Mouse (Mus musculus) heart, embryonic 14.5 days (tissue): ENCODE measurements around the gene Gja5. TPM values are rescaled to one million over a fixed set of nuclear protein-coding genes. Genes with fewer than 3 reads are reported as not detected.

Experiments
- ATAC-seq: fragments of 200-750 bp; cut with Nextera tagmentation; 2 replicates; pipeline ENCODE4 v1.8.0; 2017; ENCODE audit warnings: low read depth, moderate TSS enrichment; ENCODE audit not compliant: insufficient number of reproducible peaks, insufficient read depth, low FRiP score
- H3K27ac ChIP-seq, 2 experiments: fragments of 200-500 bp in 1 of 2; fragments of 300-500 bp in 1 of 2; sonication (generic) in 1 of 2; replicated peaks in 1 of 2; 2 replicates each; pipeline ENCODE4 v1.5.1; 2012 to 2014; ENCODE audit warnings: low read depth in 2 of 2, low read length in 2 of 2, control low read depth in 1 of 2, mild to moderate bottlenecking in 1 of 2, mixed read lengths in 1 of 2; ENCODE audit not compliant: control insufficient read depth in 1 of 2, insufficient read depth in 1 of 2
- H3K27me3 ChIP-seq: fragments of 300-500 bp; sonication (generic); 2 replicates; pipeline ENCODE4 v1.6.1; 2014; ENCODE audit warnings: mild to moderate bottlenecking, low read length, control low read depth; ENCODE audit not compliant: control insufficient read depth, insufficient read depth
- H3K36me3 ChIP-seq: fragments of 300-500 bp; sonication (generic); 2 replicates; pipeline ENCODE4 v1.6.1; 2014; ENCODE audit warnings: mild to moderate bottlenecking, control low read depth, low read length, mixed read lengths; ENCODE audit not compliant: control insufficient read depth, insufficient read depth
- H3K4me1 ChIP-seq, 2 experiments: fragments of 200-500 bp in 1 of 2; fragments of 300-500 bp in 1 of 2; sonication (generic) in 1 of 2; 2 replicates each; pipeline ENCODE4 v1.6.1; 2012 to 2014; ENCODE audit warnings: low read length in 2 of 2, control low read depth in 1 of 2, mixed read lengths in 1 of 2; ENCODE audit not compliant: control insufficient read depth in 2 of 2, insufficient read depth in 2 of 2
- H3K4me2 ChIP-seq: fragments of 300-500 bp; sonication (generic); 2 replicates; pipeline ENCODE4 v1.6.1; 2014; ENCODE audit warnings: mild to moderate bottlenecking, low read length
- H3K4me3 ChIP-seq, 2 experiments: fragments of 200-500 bp in 1 of 2; fragments of 300-500 bp in 1 of 2; sonication (generic) in 1 of 2; 2 replicates each; pipeline ENCODE4 v1.5.1; 2012 to 2014; ENCODE audit warnings: low read length in 2 of 2, mild to moderate bottlenecking in 2 of 2, control low read depth in 1 of 2, low read depth in 1 of 2, moderate library complexity in 1 of 2; ENCODE audit not compliant: control insufficient read depth in 1 of 2, insufficient read depth in 1 of 2
- H3K9ac ChIP-seq: fragments of 300-500 bp; sonication (generic); 2 replicates; pipeline ENCODE4 v1.6.1; 2014; ENCODE audit warnings: mild to moderate bottlenecking, low read length
- H3K9me3 ChIP-seq: fragments of 300-500 bp; sonication (generic); 2 replicates; pipeline ENCODE4 v1.6.1; 2016; ENCODE audit warnings: low read length, control low read depth; ENCODE audit not compliant: control insufficient read depth
- WGBS: fragments of 180-500 bp; shearing (Covaris S2); extraction: QIAGEN DNeasy Blood & Tissue Kit; methylation state at CpG from one replicate; pipeline ENCODE4 v1.1.7; 2014; 5-methylcytosine and 5-hydroxymethylcytosine counted together
- polyA plus RNA-seq: library from polyadenylated mRNA; unstranded; fragments of >200 nt; fragmentation: Nextera tagmentation; extraction: Ambion mirVana; gene quantifications from 2 replicates; pipeline ENCODE4 v1.2.1, GENCODE M21; 2014

The Gja5 gene
- polyA plus RNA-seq, 1 experiment from 2014 or later: 43.4 TPM

- no peak overlapping the region for H3K27ac ChIP-seq
- no peaks in the 10 kb centered on the region for H3K9me3 ChIP-seq
- no peaks in the 10 kb centered on the region for H3K4me1 ChIP-seq
- WGBS: 84% methylated on average over 8 of the region's 8 CpGs
- H3K36me3 ChIP-seq: peaks cover 82% of the 10 kb centered on the region
- ATAC-seq: no peak
- H3K4me2 ChIP-seq: no peak overlapping the region
- H3K4me3 ChIP-seq: no peak overlapping the region
- no peaks in the 10 kb centered on the region for H3K27me3 ChIP-seq
- H3K9ac ChIP-seq: no peak overlapping the region
These were observed 32.0 kb upstream of the Gja5 start for GRCm38 (mm10) chr3:96872501-96872900.

- no peak for ATAC-seq
- no peaks in the 10 kb centered on the region for H3K27me3 ChIP-seq
- no peak overlapping the region for H3K27ac ChIP-seq
- no peaks in the 10 kb centered on the region for H3K9me3 ChIP-seq
- no peak overlapping the region for H3K4me2 ChIP-seq
- H3K4me1 ChIP-seq: no peaks in the 10 kb centered on the region
- peaks cover 83% of the 10 kb centered on the region for H3K36me3 ChIP-seq
- no peak overlapping the region for H3K9ac ChIP-seq
- no peak overlapping the region for H3K4me3 ChIP-seq
- WGBS: 77% methylated on average over 7 of the region's 7 CpGs
These were observed 29.5 kb upstream of the Gja5 start for GRCm38 (mm10) chr3:96874808-96875571.

GRCm38 (mm10) chr3:96879536-96879935, 25.0 kb upstream of the Gja5 start:
- Histone ChIP-seq H3K4me3 (no peak overlapping the region), H3K27me3 (no peaks in the 10 kb centered on the region), H3K9ac (no peak overlapping the region), H3K9me3 (no peaks in the 10 kb centered on the region), H3K27ac (no peak overlapping the region), H3K4me2 (no peak overlapping the region), H3K36me3 (peaks cover 76% of the 10 kb centered on the region), H3K4me1 (no peaks in the 10 kb centered on the region)
- WGBS: 87% methylated on average over 9 of the region's 9 CpGs
- no peak for ATAC-seq

- H3K9me3 ChIP-seq: no peaks in the 10 kb centered on the region
- no peak overlapping the region for H3K9ac ChIP-seq
- no peak overlapping the region for H3K4me2 ChIP-seq
- ATAC-seq: no peak
- no peak overlapping the region for H3K4me3 ChIP-seq
- H3K36me3 ChIP-seq: peaks cover 68% of the 10 kb centered on the region
- H3K4me1 ChIP-seq: no peaks in the 10 kb centered on the region
- H3K27ac ChIP-seq: no peak overlapping the region
- 77% methylated on average over 4 of the region's 4 CpGs for WGBS
- H3K27me3 ChIP-seq: no peaks in the 10 kb centered on the region
These were observed 24.1 kb upstream of the Gja5 start for GRCm38 (mm10) chr3:96880385-96880784.

GRCm38 (mm10) chr3:96881557-96881956, 22.9 kb upstream of the Gja5 start:
- Histone ChIP-seq H3K4me3 (no peak overlapping the region), H3K27ac (no peak overlapping the region), H3K4me1 (no peaks in the 10 kb centered on the region), H3K4me2 (no peak overlapping the region), H3K27me3 (no peaks in the 10 kb centered on the region), H3K9ac (no peak overlapping the region), H3K9me3 (no peaks in the 10 kb centered on the region), H3K36me3 (peaks cover 72% of the 10 kb centered on the region)
- ATAC-seq: no peak
- WGBS: 78% methylated on average over 6 of the region's 6 CpGs

- no peak overlapping the region for H3K9ac ChIP-seq
- no peak for ATAC-seq
- H3K27ac ChIP-seq: no peak overlapping the region
- no peak overlapping the region for H3K4me2 ChIP-seq
- H3K36me3 ChIP-seq: peaks cover 72% of the 10 kb centered on the region
- no peak overlapping the region for H3K4me3 ChIP-seq
- no peaks in the 10 kb centered on the region for H3K27me3 ChIP-seq
- 89% methylated on average over 14 of the region's 14 CpGs for WGBS
- H3K4me1 ChIP-seq: no peaks in the 10 kb centered on the region
- no peaks in the 10 kb centered on the region for H3K9me3 ChIP-seq
These were observed 22.2 kb upstream of the Gja5 start for GRCm38 (mm10) chr3:96882061-96882849.

GRCm38 (mm10) chr3:96883690-96884089, 20.8 kb upstream of the Gja5 start:
- H3K36me3 ChIP-seq: peaks cover 74% of the 10 kb centered on the region
- ATAC-seq: no peak
- no peaks in the 10 kb centered on the region for H3K27me3 ChIP-seq
- no peak overlapping the region for H3K9ac ChIP-seq
- WGBS: 91% methylated on average over 7 of the region's 7 CpGs
- H3K27ac ChIP-seq: no peak overlapping the region
- H3K4me2 ChIP-seq: no peak overlapping the region
- no peaks in the 10 kb centered on the region for H3K4me1 ChIP-seq
- no peaks in the 10 kb centered on the region for H3K9me3 ChIP-seq
- H3K4me3 ChIP-seq: no peak overlapping the region
